Mouse (Mus musculus) spleen, adult 18-20 months (tissue): ENCODE results near the gene Cab39l.
"Not testable (repeated sequence)": the region's sequence is repeated elsewhere in the genome, so short reads cannot be mapped to it uniquely, and the experiment has no call there.

Source experiments
- DNase-seq, 2 experiments: peaks; one replicate each; pipeline ENCODE4 v3.0.0; 2022; ENCODE audit warnings: mixed read lengths in 2 of 2

Gene Cab39l

GRCm38 (mm10) chr14:59440558-59441471, at the start of gene Cab39l, which contains the start of gene Setdb2:
Gene Cab39l, plus strand, starts transcription at chr14:59440972.
Gene Setdb2, minus strand, starts transcription at chr14:59440884.
- peak; percentile 92 to 94 for DNase-seq

GRCm38 (mm10) chr14:59395281-59395680, 45.5 kb upstream of the Cab39l start, which contains the start of gene Phf11c:
Gene Phf11c, minus strand, starts transcription at chr14:59395381.
- DNase-seq = no peak

- peak; percentile 39 to 60 for DNase-seq
Measured at GRCm38 (mm10) chr14:59396999-59397398, 43.8 kb upstream of the Cab39l start.

GRCm38 (mm10) chr14:59414979-59415378, 25.8 kb upstream of the Cab39l start:
- DNase-seq = not testable (repeated sequence)

- no peak for DNase-seq
Measured at GRCm38 (mm10) chr14:59418171-59418570, 22.6 kb upstream of the Cab39l start.

GRCm38 (mm10) chr14:59422912-59423663, 17.7 kb upstream of the Cab39l start:
- DNase-seq = no peak

- no peak for DNase-seq
Measured at GRCm38 (mm10) chr14:59430556-59430955, 10.2 kb upstream of the Cab39l start.

- no peak for DNase-seq
Measured at GRCm38 (mm10) chr14:59433902-59434301, 6.9 kb upstream of the Cab39l start.

GRCm38 (mm10) chr14:59435206-59435605, 5.6 kb upstream of the Cab39l start:
- DNase-seq = no peak

- no peak for DNase-seq
Measured at GRCm38 (mm10) chr14:59437398-59437797, 3.4 kb upstream of the Cab39l start.

- no peak for DNase-seq
Measured at GRCm38 (mm10) chr14:59438505-59438904, 2.3 kb upstream of the Cab39l start.

- no peak for DNase-seq
Measured at GRCm38 (mm10) chr14:59440039-59440438, 733 bp upstream of the Cab39l start.

GRCm38 (mm10) chr14:59441472-59441805, 667 bp downstream of the Cab39l start:
- DNase-seq = no peak

GRCm38 (mm10) chr14:59445421-59445820, 4.6 kb downstream of the Cab39l start:
- no peak for DNase-seq

- DNase-seq = no peak
Measured at GRCm38 (mm10) chr14:59447981-59448380, 7.2 kb downstream of the Cab39l start.

GRCm38 (mm10) chr14:59466503-59466902, 25.7 kb downstream of the Cab39l start:
- no peak for DNase-seq

GRCm38 (mm10) chr14:59467798-59468197, 27.0 kb downstream of the Cab39l start:
- no peak for DNase-seq

- no peak for DNase-seq
Measured at GRCm38 (mm10) chr14:59470781-59471180, 30.0 kb downstream of the Cab39l start.

GRCm38 (mm10) chr14:59478699-59479098, 37.9 kb downstream of the Cab39l start:
- DNase-seq = no peak

GRCm38 (mm10) chr14:59485247-59485810, 44.6 kb downstream of the Cab39l start:
- DNase-seq = no peak

- no peak for DNase-seq
Measured at GRCm38 (mm10) chr14:59492376-59492775, 51.6 kb downstream of the Cab39l start.

GRCm38 (mm10) chr14:59497928-59498327, 57.2 kb downstream of the Cab39l start:
- no peak for DNase-seq

GRCm38 (mm10) chr14:59504831-59505230, 64.1 kb downstream of the Cab39l start:
- peak in 1 of 2 experiments; percentile 11 for DNase-seq
